Mouse (Mus musculus) splenic B cell, adult 2 months (primary cell): ENCODE results near the gene Pgm2.

Source experiments
- DNase-seq: peaks from one replicate; pipeline ENCODE4 v3.0.0-alpha.2; 2011; ENCODE audit warnings: low read depth, low spot score
- H3K27me3 ChIP-seq: 2 replicates; pipeline ENCODE4 v1.6.1; 2012; ENCODE audit warnings: mild to moderate bottlenecking, low read length, moderate library complexity, mixed read lengths; ENCODE audit not compliant: control insufficient read depth, poor library complexity, insufficient read depth, severe bottlenecking
- H3K36me3 ChIP-seq: 2 replicates; pipeline ENCODE4 v1.6.1; 2012; ENCODE audit warnings: mild to moderate bottlenecking, low read length, moderate library complexity, mixed read lengths; ENCODE audit not compliant: control insufficient read depth, poor library complexity, insufficient read depth, severe bottlenecking

The Pgm2 gene

GRCm38 (mm10) chr5:64146384-64147005 is 53.7 kb downstream of the Pgm2 start:
- no peaks in the 10 kb centered on the region for H3K27me3 ChIP-seq
- DNase-seq, result no peak
- no peaks in the 10 kb centered on the region for H3K36me3 ChIP-seq

GRCm38 (mm10) chr5:64149184-64150127 is 56.7 kb downstream of the Pgm2 start:
- peak; percentile 74 for DNase-seq
- Histone ChIP-seq H3K27me3 (no peaks in the 10 kb centered on the region), H3K36me3 (no peaks in the 10 kb centered on the region)

DNA sequence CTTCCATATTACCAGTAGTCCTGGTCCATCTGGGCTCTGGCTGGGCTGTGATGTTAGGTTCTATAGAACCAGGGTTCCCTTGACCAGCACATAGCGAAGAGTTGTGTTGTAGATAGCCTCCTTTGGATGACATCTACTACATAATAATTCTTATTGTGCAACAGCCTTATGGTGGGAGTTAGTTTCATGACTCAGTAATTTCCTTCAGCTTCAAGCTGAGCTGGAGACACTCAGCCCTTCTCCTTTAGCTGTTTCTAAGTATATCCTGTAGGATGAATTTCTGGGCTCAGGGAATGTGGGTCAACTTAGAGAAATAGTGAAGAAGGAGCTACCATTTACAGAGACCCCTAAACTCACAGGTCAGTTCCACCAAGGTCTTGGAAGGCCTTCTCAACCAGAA is 60.6 kb downstream of the Pgm2 start:
- H3K36me3 ChIP-seq, result no peaks in the 10 kb centered on the region
- no peaks in the 10 kb centered on the region for H3K27me3 ChIP-seq
- no peak for DNase-seq

GRCm38 (mm10) chr5:64155861-64156550 is 63.3 kb downstream of the Pgm2 start, which contains the start of gene Tbc1d1:
Gene Tbc1d1, plus strand, starts transcription at chr5:64156305.
- peak; percentile 81 for DNase-seq
- no peaks in the 10 kb centered on the region for H3K27me3 ChIP-seq
- no peaks in the 10 kb centered on the region for H3K36me3 ChIP-seq

GRCm38 (mm10) chr5:64156579-64156978 is 63.8 kb downstream of the Pgm2 start:
- H3K36me3 ChIP-seq, result no peaks in the 10 kb centered on the region
- H3K27me3 ChIP-seq, result no peaks in the 10 kb centered on the region
- no peak for DNase-seq

DNA sequence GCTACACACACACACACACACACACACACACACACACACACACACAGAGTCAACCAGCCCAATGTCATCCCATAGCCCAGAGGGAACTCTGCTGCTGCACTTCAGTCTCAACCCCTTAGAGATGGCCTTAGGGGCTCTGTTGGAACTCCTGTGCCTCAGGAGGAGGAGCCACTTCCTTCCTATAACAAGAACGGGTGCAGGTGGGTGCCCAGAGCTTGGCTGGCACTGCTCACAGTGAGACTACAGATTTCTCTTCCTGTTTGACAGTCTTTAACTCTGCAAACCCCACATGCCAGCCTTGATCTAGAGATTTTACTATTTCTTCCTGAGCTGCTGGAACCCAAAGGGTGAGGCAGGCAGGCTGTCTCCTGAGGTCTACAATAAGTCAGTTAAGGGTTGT is 65.2 kb downstream of the Pgm2 start:
- DNase-seq, result peak; percentile 60
- H3K27me3 ChIP-seq, result no peaks in the 10 kb centered on the region
- no peaks in the 10 kb centered on the region for H3K36me3 ChIP-seq

- Histone ChIP-seq H3K36me3 (no peaks in the 10 kb centered on the region), H3K27me3 (no peaks in the 10 kb centered on the region)
- no peak for DNase-seq
These were observed 65.8 kb downstream of the Pgm2 start for GRCm38 (mm10) chr5:64158501-64158900.

DNA sequence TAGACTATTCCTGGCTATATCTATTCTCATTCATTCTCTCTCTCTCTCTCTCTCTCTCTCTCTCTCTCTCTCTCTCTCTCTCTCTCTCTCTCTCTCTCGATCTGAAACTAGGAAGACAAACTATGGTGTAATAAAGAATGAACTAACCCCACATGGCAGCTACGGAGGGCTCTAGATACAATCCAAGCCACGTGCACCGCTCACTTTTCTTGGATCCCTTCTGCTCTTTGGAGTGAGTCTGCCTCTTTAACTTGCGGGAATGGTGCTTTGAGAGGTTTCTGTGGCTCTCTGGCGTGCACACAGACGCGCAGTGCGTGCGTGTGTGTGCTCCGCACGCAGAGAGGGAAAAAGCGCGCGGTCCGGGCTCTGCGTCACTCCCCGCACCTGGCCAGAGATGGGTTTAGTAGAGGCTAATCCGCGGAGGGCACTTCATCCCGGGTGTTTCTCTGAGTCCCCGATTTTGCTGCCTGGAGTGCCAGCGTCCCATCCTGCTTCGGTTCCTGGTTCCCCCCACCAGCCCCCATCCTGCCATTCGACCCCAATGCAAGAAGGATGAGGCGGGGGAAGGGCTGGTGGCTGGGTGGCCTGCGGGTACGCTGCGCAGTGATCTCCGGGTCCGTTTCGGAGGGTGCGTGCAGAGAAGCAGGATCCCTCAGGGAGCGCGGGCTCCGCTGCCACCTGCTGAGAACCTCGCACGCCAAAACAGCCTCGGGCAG is 66.5 kb downstream of the Pgm2 start:
- no peaks in the 10 kb centered on the region for H3K27me3 ChIP-seq
- peak; percentile 35 for DNase-seq
- H3K36me3 ChIP-seq, result no peaks in the 10 kb centered on the region

- H3K36me3 ChIP-seq, result no peaks in the 10 kb centered on the region
- peak; percentile 86 for DNase-seq
- H3K27me3 ChIP-seq, result no peaks in the 10 kb centered on the region
These were observed 67.3 kb downstream of the Pgm2 start for GRCm38 (mm10) chr5:64159781-64160704.

- DNase-seq, result peak; percentile 82
- H3K27me3 ChIP-seq, result no peaks in the 10 kb centered on the region
These were observed 68.1 kb downstream of the Pgm2 start for GRCm38 (mm10) chr5:64160705-64161391.

DNA sequence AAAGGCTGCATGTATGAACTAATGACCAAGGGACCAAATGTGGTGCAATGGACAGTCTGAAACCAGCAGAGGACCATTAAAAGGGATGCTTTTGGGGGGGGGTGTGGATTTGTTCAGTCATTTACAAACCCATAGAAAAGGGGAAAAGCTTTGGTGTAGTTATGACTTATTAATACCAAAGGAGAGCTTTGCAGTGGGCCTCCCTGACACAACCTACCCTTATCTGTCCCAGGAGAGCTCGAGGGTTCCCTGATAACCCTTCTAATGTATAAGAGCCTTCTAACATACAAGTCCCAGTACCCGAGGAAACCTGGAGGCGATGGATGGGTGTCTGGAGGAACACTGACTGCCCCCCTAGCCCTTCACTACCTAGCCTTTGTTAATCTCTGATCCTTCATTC is 69.2 kb downstream of the Pgm2 start:
- H3K36me3 ChIP-seq, result no peaks in the 10 kb centered on the region
- no peak for DNase-seq
- H3K27me3 ChIP-seq, result no peaks in the 10 kb centered on the region

More at GRCm38 (mm10) chr5:64160705-64161391, 68.1 kb downstream of the Pgm2 start:
- no peaks in the 10 kb centered on the region for H3K36me3 ChIP-seq

GRCm38 (mm10) chr5:64162582-64162981 is 69.8 kb downstream of the Pgm2 start:
- no peak for DNase-seq
- no peaks in the 10 kb centered on the region for H3K27me3 ChIP-seq

DNA sequence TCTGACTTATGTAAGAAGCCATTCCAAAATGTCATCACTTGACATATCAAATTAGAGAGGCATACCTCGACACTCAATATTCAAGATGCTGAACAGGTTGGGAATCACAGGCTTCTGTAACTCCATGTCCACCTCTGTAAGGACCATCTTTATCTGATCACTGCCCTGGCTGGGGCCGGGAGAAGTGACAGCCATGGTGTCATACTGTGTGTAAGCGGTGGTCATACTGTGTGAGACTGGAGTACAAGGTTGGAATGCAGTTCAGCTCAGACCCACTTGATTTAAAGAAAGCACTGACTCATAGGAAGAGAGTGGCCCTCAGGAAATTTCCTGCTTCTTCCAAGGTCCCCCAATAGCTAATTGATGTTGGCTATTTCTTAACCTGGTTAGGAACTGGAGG is 71.7 kb downstream of the Pgm2 start:
- no peak for DNase-seq
- Histone ChIP-seq H3K27me3 (no peaks in the 10 kb centered on the region), H3K36me3 (0 out of 2 replicates have a peak, but pooled peaks cover 3% of the 10 kb centered on the region)

More at GRCm38 (mm10) chr5:64162582-64162981, 69.8 kb downstream of the Pgm2 start:
- 0 out of 2 replicates have a peak, but pooled peaks cover 3% of the 10 kb centered on the region for H3K36me3 ChIP-seq
